Mouse (Mus musculus) liver, postnatal 0 days (tissue): ENCODE data around the gene Spata17.

Experiments used
- CTCF ChIP-seq: sonication (generic); IDR thresholded peaks from 2 replicates; pipeline ENCODE4 v1.5.1; 2016; ENCODE audit warnings: antibody characterized with exemption, low read depth
- EP300 ChIP-seq: IDR thresholded peaks from 2 replicates; pipeline ENCODE4 v1.6.1; 2016; ENCODE audit warnings: antibody characterized with exemption, low read depth, mild to moderate bottlenecking

DNA sequence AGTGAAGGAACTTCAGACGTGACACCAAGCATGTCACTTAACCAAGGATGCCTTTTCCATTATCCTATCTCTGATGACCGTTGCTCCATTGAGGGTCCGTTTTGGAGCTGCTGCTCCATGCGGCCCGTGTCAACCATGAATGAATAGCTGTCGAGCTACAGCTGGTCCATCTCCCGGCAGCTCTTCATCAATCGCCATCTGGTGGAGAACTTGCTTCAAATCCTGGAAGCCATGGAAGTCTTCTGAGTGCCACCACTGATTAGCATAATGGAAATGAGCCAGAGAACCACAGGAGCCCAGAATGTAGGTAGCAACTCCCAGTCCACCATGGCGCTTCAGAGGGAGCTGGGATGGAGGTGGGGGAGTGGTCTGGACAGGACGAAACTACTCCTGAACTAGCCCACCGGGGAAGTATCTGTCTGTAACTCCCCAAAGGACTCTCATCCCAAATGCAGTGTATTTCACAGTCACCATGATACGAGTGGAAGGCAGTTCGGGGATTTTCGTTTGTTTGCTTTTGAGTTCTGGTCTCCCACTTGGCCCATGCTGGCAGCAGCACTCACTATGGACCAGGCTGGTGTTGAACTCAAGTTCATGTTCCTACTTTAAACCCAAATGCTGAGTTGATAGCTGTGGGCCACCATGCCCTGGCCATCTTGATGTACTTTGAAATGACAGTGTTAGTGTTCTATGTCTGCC is 208.9 kb downstream of the Spata17 start:
- TF ChIP-seq CTCF (no peak), EP300 (no peak)
